Mouse (Mus musculus) liver, adult 2 months (tissue): ENCODE measurements around the gene Elavl4.

Experiments
- CTCF ChIP-seq: fragments of 200-500 bp; IDR thresholded peaks from 2 replicates; pipeline ENCODE4 v1.5.1; 2011; ENCODE audit warnings: low read depth, low read length, control low read depth
- POLR2A ChIP-seq: fragments of 200-500 bp; IDR thresholded peaks from 2 replicates; pipeline ENCODE4 v1.6.1; 2011; ENCODE audit warnings: low read length, control low read depth; ENCODE audit not compliant: insufficient read depth; ENCODE audit errors: extremely low read depth

DNA sequence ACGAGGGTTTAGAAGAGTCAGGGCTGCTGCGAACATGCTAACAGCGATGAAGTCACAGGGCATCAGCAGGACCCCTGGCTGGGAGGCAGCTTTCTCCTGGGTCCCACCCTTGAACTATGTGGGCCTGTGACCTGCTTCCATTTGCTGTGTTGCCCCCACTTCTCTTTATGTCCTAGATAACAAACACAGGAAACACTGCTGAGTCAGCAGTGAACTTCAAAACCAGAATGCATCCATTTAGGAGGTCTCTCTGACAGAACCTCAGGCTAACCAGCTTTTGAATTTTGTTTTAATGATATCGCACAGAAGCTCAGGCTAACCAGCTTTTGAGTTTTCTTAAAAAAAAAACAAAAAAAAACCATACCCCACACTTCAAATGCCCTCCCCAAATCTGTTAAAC, 96.1 kb downstream of the Elavl4 start:
- TF ChIP-seq POLR2A: no peak
- TF ChIP-seq CTCF: no peak
